Comparison of ENCODE assay signal across 10 mouse cellular contexts in genomic region chr2:147968671-147969070, GRCm38 (mm10).
A peak's percentile ranks its signal among the peaks of the same experiment; 100 is the strongest.
DNase-seq lines count a peak whose midpoint lies in the region.
"Had no signal": no experiment of that assay in that cellular context is flagged by ENCODE, and none has a peak within 500 bp of the region (broad histone marks: within the 10 kb centered on the region; RNA-seq: fewer than 3 reads in every experiment).

No protein-coding gene starts in this region.

- intact Hi-C loops in left cerebral cortex, postnatal 10 days (cut with DNase I) = no loop called here

- peak; percentile 12 for DNase-seq in retina, embryonic 14.5 days (ENCODE audit: low spot score)
- DNase-seq in retina, postnatal 1 day = no peak
- peak; percentile 39 for DNase-seq in kidney, postnatal 14 days
- peak; percentile 30 for DNase-seq in lung, postnatal 10 days
- no peak for DNase-seq in thymus, postnatal 4 days
- DNase-seq in cerebellum, postnatal 10 days = no peak
- no peak for DNase-seq in left cerebral cortex, postnatal 10 days (ENCODE audit: extremely low spot score in 1 of 2, low spot score in 2 of 2)
- DNase-seq in ovary, postnatal 10 days (ENCODE audit: low spot score) = no peak
- DNase-seq: adrenal gland, postnatal 36 days; layer of hippocampus, adult 9-11 months had no signal

Comparison
In these comparisons a context has a peak if more than half of its experiments do, and no peak if none do; other contexts are left out.
1. DNase-seq: peak in retina, embryonic 14.5 days (single experiment), kidney, postnatal 14 days (single experiment) and lung, postnatal 10 days (single experiment); none in retina, postnatal 1 day (single experiment), thymus, postnatal 4 days (single experiment), cerebellum, postnatal 10 days (0 of 2), left cerebral cortex, postnatal 10 days (0 of 2) and ovary, postnatal 10 days (single experiment).